In the genomic region with DNA sequence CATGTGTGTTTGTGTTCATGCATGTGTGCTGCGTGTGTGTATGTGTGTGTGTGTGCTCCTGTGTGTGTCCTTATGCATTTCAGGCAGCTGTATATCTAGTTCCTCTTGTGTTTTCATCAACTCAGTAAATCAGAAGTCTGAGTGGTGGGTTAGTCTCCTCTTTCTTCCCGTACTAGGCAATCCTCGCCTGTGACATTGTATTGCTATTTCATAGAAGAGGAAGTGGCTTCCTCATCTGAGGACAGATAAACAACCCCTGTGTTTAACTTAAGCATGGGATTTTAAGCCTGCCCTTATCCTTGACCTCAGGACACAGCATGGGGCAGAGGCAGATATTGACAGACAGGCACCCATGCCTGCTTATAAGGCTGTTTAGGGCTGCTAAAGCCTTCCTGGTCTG, we compare ENCODE assay signal across 25 mouse cellular contexts. TPM values are rescaled to one million over a fixed set of nuclear protein-coding genes. Genes with fewer than 3 reads are reported as not detected.
"Had no signal": no experiment of that assay in that cellular context is flagged by ENCODE, and none has a peak within 500 bp of the region (broad histone marks: within the 10 kb centered on the region; RNA-seq: fewer than 3 reads in every experiment).

No protein-coding gene starts in this region.

- DNase-seq: kidney, adult 18-20 months; kidney, postnatal 10 days; kidney, postnatal 4 days; lung, postnatal 14 days; right cerebral cortex, postnatal 14 days; thymus, adult 2 months; thymus, postnatal 25 days had no signal

- H3K4me3 ChIP-seq: limb, embryonic 12.5 days; lung, embryonic 15.5 days; megakaryocyte, embryonic 14.5 days; neural tube, embryonic 12.5 days; stomach, embryonic 15.5 days had no signal

- H3K9ac ChIP-seq: limb, embryonic 12.5 days; lung, embryonic 15.5 days; neural tube, embryonic 12.5 days; stomach, embryonic 15.5 days had no signal

- H3K9me3 ChIP-seq: limb, embryonic 12.5 days; lung, embryonic 15.5 days; megakaryocyte, embryonic 14.5 days; neural tube, embryonic 12.5 days; stomach, embryonic 15.5 days had no signal

- H3K4me2 ChIP-seq: limb, embryonic 12.5 days; lung, embryonic 15.5 days; midbrain, embryonic 11.5 days; neural tube, embryonic 12.5 days; stomach, embryonic 15.5 days had no signal

- H3K36me3 ChIP-seq: limb, embryonic 12.5 days; lung, embryonic 15.5 days; neural tube, embryonic 12.5 days; stomach, embryonic 15.5 days had no signal

- H3K4me1 ChIP-seq: limb, embryonic 12.5 days; lung, embryonic 15.5 days; stomach, embryonic 15.5 days had no signal

- H3K27me3 ChIP-seq: limb, embryonic 12.5 days; lung, embryonic 15.5 days; neural tube, embryonic 12.5 days; stomach, embryonic 15.5 days had no signal

- H3K27ac ChIP-seq: limb, embryonic 12.5 days; lung, embryonic 15.5 days; macrophage; neural tube, embryonic 12.5 days; stomach, embryonic 15.5 days had no signal

RNA-seq across cellular contexts. Expression of gene Add2, which starts 45.4 kb away (rescaled TPM):
- total RNA-seq: monocyte, adult 5-6 weeks; neutrophil, adult 5-6 weeks had no signal
- polyA plus RNA-seq: liver, adult 2 months; macrophage had no signal

RNA-seq across cellular contexts. Expression of gene Figla, which starts 57.9 kb away (rescaled TPM):
- total RNA-seq: layer of hippocampus, adult 8-10 months; layer of hippocampus, postnatal 14 days; left cerebral cortex, adult 8-10 months; left cerebral cortex, postnatal 36 days; liver, adult 2 months; monocyte, adult 5-6 weeks; neutrophil, adult 5-6 weeks had no signal
- polyA plus RNA-seq: intestine, embryonic 14.5 days; kidney, embryonic 14.5 days; limb, embryonic 12.5 days; liver, adult 2 months; lung, embryonic 15.5 days; macrophage; midbrain, embryonic 11.5 days; neural tube, embryonic 12.5 days; spleen, adult 2 months; stomach, embryonic 15.5 days; thymus, adult 2 months; urinary bladder, adult 2 months had no signal
